11 mouse cellular contexts compared by ENCODE assay signal in the genomic region with DNA sequence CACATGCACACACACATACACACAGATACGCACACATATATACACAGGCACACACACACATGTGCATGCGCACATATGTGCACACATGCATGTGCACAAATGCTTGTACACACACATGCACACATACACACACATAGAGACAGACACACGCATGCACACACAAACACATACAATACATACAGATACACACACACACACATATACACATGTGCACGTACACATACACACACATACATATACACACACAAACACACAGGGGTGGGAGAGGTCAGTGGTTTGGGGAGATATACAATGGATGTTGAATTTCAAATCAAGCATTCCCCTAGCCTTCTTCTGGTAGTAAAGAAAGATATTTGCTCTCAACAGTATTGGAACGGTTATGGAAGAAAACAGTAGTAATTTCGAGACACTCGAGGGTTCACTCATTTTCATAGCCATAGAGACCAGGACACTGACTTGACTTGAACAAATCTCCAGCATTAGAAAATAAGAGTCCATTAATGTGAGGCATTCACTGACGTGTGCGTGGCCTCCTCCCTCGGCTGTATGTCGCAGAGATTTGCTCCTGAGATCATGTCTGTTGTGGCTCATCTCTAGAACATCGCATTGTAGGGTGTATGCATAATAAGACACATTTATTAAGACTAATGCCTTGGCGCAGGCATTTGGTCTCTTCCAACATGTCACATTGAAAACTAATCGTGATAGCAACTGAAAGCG.
A peak's percentile ranks its signal among the peaks of the same experiment; 100 is the strongest.
DNase-seq lines count a peak whose midpoint lies in the region; ATAC-seq lines count a peak whose summit lies in the region.
"Had no signal": no experiment of that assay in that cellular context is flagged by ENCODE, and none has a peak within 500 bp of the region (broad histone marks: within the 10 kb centered on the region; RNA-seq: fewer than 3 reads in every experiment).

No protein-coding gene starts in this region.

- H3K9ac ChIP-seq in kidney, embryonic 15.5 days = no peak overlapping the region
- H3K9ac ChIP-seq: liver, postnatal 0 days had no signal

- H3K36me3 ChIP-seq in kidney, embryonic 15.5 days = 0 out of 2 replicates have a peak, but pooled peaks cover 7% of the 10 kb centered on the region

- H3K27ac ChIP-seq in kidney, embryonic 15.5 days = no peak overlapping the region

- H3K4me2 ChIP-seq in kidney, embryonic 15.5 days = peak overlapping the region; percentile 14; the same call in 1 of the 2 replicates

- no peaks in the 10 kb centered on the region for H3K4me1 ChIP-seq in kidney, embryonic 15.5 days

- 0 out of 2 replicates have a peak, but pooled peaks have one; percentile 22 for ATAC-seq in kidney, embryonic 15.5 days (replicated peaks; ENCODE audit: low FRiP score)
- ATAC-seq: liver, postnatal 0 days had no signal

- no peaks in the 10 kb centered on the region for H3K9me3 ChIP-seq in kidney, embryonic 15.5 days (replicated peaks)

- H3K4me3 ChIP-seq in kidney, embryonic 15.5 days (replicated peaks) = no peak overlapping the region

- no peaks in the 10 kb centered on the region for H3K27me3 ChIP-seq in kidney, embryonic 15.5 days

- 80% methylated on average over 15 of the region's 15 CpGs for WGBS in kidney, embryonic 15.5 days

- peak; percentile 5 for DNase-seq in adrenal gland, postnatal 10 days
- no peak for DNase-seq in adrenal gland, postnatal 14 days
- no peak for DNase-seq in kidney, postnatal 25 days
- peak; percentile 19 for DNase-seq in right cerebral cortex, postnatal 25 days
- no peak for DNase-seq in right cerebral cortex, postnatal 14 days
- no peak for DNase-seq in thymus, adult 18-20 months
- DNase-seq in adrenal gland, postnatal 36 days = no peak
- DNase-seq: gastrocnemius, postnatal 10 days; kidney, postnatal 10 days; liver, postnatal 0 days had no signal

Comparison
In these comparisons a context has a peak if more than half of its experiments do, and no peak if none do; other contexts are left out.
1. DNase-seq: peak in adrenal gland, postnatal 10 days (single experiment) and right cerebral cortex, postnatal 25 days (single experiment); none in adrenal gland, postnatal 14 days (single experiment), kidney, postnatal 25 days (0 of 2), right cerebral cortex, postnatal 14 days (single experiment), thymus, adult 18-20 months (0 of 2) and adrenal gland, postnatal 36 days (0 of 2).